Mouse (Mus musculus) thymus, postnatal 0 days (tissue): ENCODE data around the gene Mb. TPM values are rescaled to one million over a fixed set of nuclear protein-coding genes. Genes with fewer than 3 reads are reported as not detected.

Experiments used
- DNase-seq: peaks from one replicate; pipeline ENCODE4 v3.0.0-alpha.2; 2015; ENCODE audit warnings: low spot score
- polyA plus RNA-seq: library from polyadenylated mRNA; unstranded; fragments of >200 nt; fragmentation: Nextera tagmentation; extraction: Ambion mirVana; gene quantifications from 2 replicates; pipeline ENCODE4 v1.2.1, GENCODE M21; 2015

Gene Mb
- polyA plus RNA-seq: 0.73 and 0.99 TPM in 2 replicates

- DNase-seq: no peak
These were observed at the start of gene Mb for GRCm38 (mm10) chr15:77050570-77050969. Gene Mb, minus strand, starts transcription at chr15:77050670.

- DNase-seq: no peak
These were observed 49.3 kb upstream of the Mb start for GRCm38 (mm10) chr15:77099756-77100155.

- no peak for DNase-seq
These were observed 46.9 kb upstream of the Mb start for GRCm38 (mm10) chr15:77097358-77097757.

GRCm38 (mm10) chr15:77095216-77095615 is 44.7 kb upstream of the Mb start:
- no peak for DNase-seq

- no peak for DNase-seq
These were observed 44.0 kb upstream of the Mb start for GRCm38 (mm10) chr15:77094431-77094830.

GRCm38 (mm10) chr15:77091394-77091793 is 40.9 kb upstream of the Mb start:
- no peak for DNase-seq

GRCm38 (mm10) chr15:77090531-77090930 is 40.1 kb upstream of the Mb start:
- no peak for DNase-seq

GRCm38 (mm10) chr15:77089249-77089648 is 38.8 kb upstream of the Mb start:
- no peak for DNase-seq

GRCm38 (mm10) chr15:77086488-77086887 is 36.0 kb upstream of the Mb start:
- no peak for DNase-seq

GRCm38 (mm10) chr15:77085818-77086217 is 35.3 kb upstream of the Mb start:
- no peak for DNase-seq

- no peak for DNase-seq
These were observed 31.0 kb upstream of the Mb start for GRCm38 (mm10) chr15:77081454-77081853.

GRCm38 (mm10) chr15:77080684-77081254 is 30.3 kb upstream of the Mb start:
- DNase-seq: no peak

GRCm38 (mm10) chr15:77079890-77080361 is 29.5 kb upstream of the Mb start:
- no peak for DNase-seq

GRCm38 (mm10) chr15:77079256-77079822 is 28.9 kb upstream of the Mb start:
- no peak for DNase-seq

GRCm38 (mm10) chr15:77078786-77079185 is 28.3 kb upstream of the Mb start:
- DNase-seq: no peak

GRCm38 (mm10) chr15:77077906-77078305 is 27.4 kb upstream of the Mb start:
- DNase-seq: no peak

- no peak for DNase-seq
These were observed 26.1 kb upstream of the Mb start for GRCm38 (mm10) chr15:77076523-77076922.

- DNase-seq: no peak
These were observed 22.2 kb upstream of the Mb start for GRCm38 (mm10) chr15:77072556-77073163.

- DNase-seq: peak; percentile 93
These were observed 21.0 kb upstream of the Mb start for GRCm38 (mm10) chr15:77071501-77071900.

- DNase-seq: no peak
These were observed 20.3 kb upstream of the Mb start for GRCm38 (mm10) chr15:77070745-77071268.

- DNase-seq: no peak
These were observed 18.5 kb upstream of the Mb start for GRCm38 (mm10) chr15:77069019-77069418.

- DNase-seq: no peak
These were observed 18.0 kb upstream of the Mb start for GRCm38 (mm10) chr15:77068439-77068861.

GRCm38 (mm10) chr15:77066233-77066632 is 15.8 kb upstream of the Mb start:
- no peak for DNase-seq
